Mouse (Mus musculus) left cerebral cortex, postnatal 14 days (tissue): ENCODE data around the gene Tubd1. TPM values are rescaled to one million over a fixed set of nuclear protein-coding genes. Genes with fewer than 3 reads are reported as not detected.
A peak's percentile ranks its signal among the peaks of the same experiment; 100 is the strongest.

ENCODE experiments used
- DNase-seq, 2 experiments: peaks; one replicate each; pipeline ENCODE4 v3.0.0; 2021 to 2022; ENCODE audit warnings: low spot score in 2 of 2, mixed read lengths in 1 of 2
- intact Hi-C: fragments of 180-260 bp; cut with DNase I; formaldehyde crosslinking; loops from one replicate; pipeline ENCODE4 v1.15.1; 2025
- total RNA-seq, 2 experiments: library from RNA; stranded (reverse); gene quantifications; 2 replicates each; pipeline ENCODE4 v1.2.3; 2021

The Tubd1 gene
- total RNA-seq, 2 experiments from 2014 or later = 6.7 to 7.2 TPM

GRCm38 (mm10) chr11:86593443-86593842 lies 48.7 kb downstream of the Tubd1 start:
- DNase-seq = no peak
- intact Hi-C loops = no loop called here

- intact Hi-C loops = no loop called here
- no peak for DNase-seq
Observed at GRCm38 (mm10) chr11:86594188-86594876, 49.5 kb downstream of the Tubd1 start.

GRCm38 (mm10) chr11:86595366-86595765 lies 50.6 kb downstream of the Tubd1 start:
- intact Hi-C loops = no loop called here
- no peak for DNase-seq

- DNase-seq = no peak
- intact Hi-C loops = no loop called here
Observed at GRCm38 (mm10) chr11:86596187-86596960, 51.6 kb downstream of the Tubd1 start.

GRCm38 (mm10) chr11:86596976-86597375 lies 52.2 kb downstream of the Tubd1 start:
- intact Hi-C loops = no loop called here
- DNase-seq = no peak

- intact Hi-C loops = no loop called here
- no peak for DNase-seq
Observed at GRCm38 (mm10) chr11:86598154-86598553, 53.4 kb downstream of the Tubd1 start.

- intact Hi-C loops = no loop called here
- DNase-seq = no peak
Observed at GRCm38 (mm10) chr11:86598572-86598971, 53.8 kb downstream of the Tubd1 start.

GRCm38 (mm10) chr11:86599378-86600208 lies 54.8 kb downstream of the Tubd1 start:
- no peak for DNase-seq
- intact Hi-C loops = no loop called here

GRCm38 (mm10) chr11:86600209-86600557 lies 55.4 kb downstream of the Tubd1 start:
- DNase-seq = no peak
- intact Hi-C loops = no loop called here

- DNase-seq = no peak
- intact Hi-C loops = no loop called here
Observed at GRCm38 (mm10) chr11:86602116-86602515, 57.3 kb downstream of the Tubd1 start.

- no peak for DNase-seq
- intact Hi-C loops = no loop called here
Observed at GRCm38 (mm10) chr11:86603719-86604118, 58.9 kb downstream of the Tubd1 start.

- no peak for DNase-seq
- intact Hi-C loops = no loop called here
Observed at GRCm38 (mm10) chr11:86604289-86604688, 59.5 kb downstream of the Tubd1 start.

- intact Hi-C loops = no loop called here
- DNase-seq = no peak
Observed at GRCm38 (mm10) chr11:86604732-86605520, 60.1 kb downstream of the Tubd1 start.

- no peak for DNase-seq
- intact Hi-C loops = no loop called here
Observed at GRCm38 (mm10) chr11:86606621-86607339, 62.0 kb downstream of the Tubd1 start.

GRCm38 (mm10) chr11:86607808-86608350 lies 63.1 kb downstream of the Tubd1 start:
- intact Hi-C loops = no loop called here
- DNase-seq = no peak

GRCm38 (mm10) chr11:86610239-86610638 lies 65.4 kb downstream of the Tubd1 start:
- no peak for DNase-seq
- intact Hi-C loops = no loop called here

GRCm38 (mm10) chr11:86611991-86612390 lies 67.2 kb downstream of the Tubd1 start:
- intact Hi-C loops = no loop called here
- DNase-seq = no peak

- intact Hi-C loops = no loop called here
- DNase-seq = peak; percentile 14 to 18
Observed at GRCm38 (mm10) chr11:86614056-86614530, 69.3 kb downstream of the Tubd1 start.
